Mouse (Mus musculus) ES-CJ7 (cell line): ENCODE results near the gene Uqcr11.

Source experiments
- DNase-seq: peaks from one replicate; pipeline ENCODE4 v3.0.0; 2011; ENCODE audit warnings: low read depth, low spot score

The Uqcr11 gene

GRCm38 (mm10) chr10:80376160-80376559 is 30.5 kb downstream of the Uqcr11 start:
- peak; percentile 95 for DNase-seq

- DNase-seq: peak; percentile 83
These were observed 32.6 kb downstream of the Uqcr11 start for GRCm38 (mm10) chr10:80374063-80374462.

- no peak for DNase-seq
These were observed 33.9 kb downstream of the Uqcr11 start for GRCm38 (mm10) chr10:80372706-80373105.

- no peak for DNase-seq
These were observed 34.6 kb downstream of the Uqcr11 start for GRCm38 (mm10) chr10:80371983-80372382.

- peak; percentile 83 for DNase-seq
These were observed 35.1 kb downstream of the Uqcr11 start for GRCm38 (mm10) chr10:80371411-80371966.

- DNase-seq: peak; percentile 80
These were observed 36.5 kb downstream of the Uqcr11 start for GRCm38 (mm10) chr10:80369995-80370747.

- no peak for DNase-seq
These were observed 38.2 kb downstream of the Uqcr11 start for GRCm38 (mm10) chr10:80368392-80368791.

GRCm38 (mm10) chr10:80367954-80368353 is 38.7 kb downstream of the Uqcr11 start:
- DNase-seq: no peak

GRCm38 (mm10) chr10:80365736-80366135 is 40.9 kb downstream of the Uqcr11 start:
- DNase-seq: no peak

- no peak for DNase-seq
These were observed 42.9 kb downstream of the Uqcr11 start for GRCm38 (mm10) chr10:80363734-80364133.

GRCm38 (mm10) chr10:80357994-80358639 is 48.5 kb downstream of the Uqcr11 start:
- peak; percentile 61 for DNase-seq

- no peak for DNase-seq
These were observed 49.3 kb downstream of the Uqcr11 start for GRCm38 (mm10) chr10:80357336-80357735.

- no peak for DNase-seq
These were observed 49.9 kb downstream of the Uqcr11 start for GRCm38 (mm10) chr10:80356737-80357136.

- peak; percentile 38 for DNase-seq
These were observed 50.5 kb downstream of the Uqcr11 start, which contains the start of gene Plk5 for GRCm38 (mm10) chr10:80356001-80356682. Gene Plk5 (plus strand): TSS chr10:80356459.

- no peak for DNase-seq
These were observed 51.2 kb downstream of the Uqcr11 start for GRCm38 (mm10) chr10:80355431-80355830.
